Mouse (Mus musculus) testis, adult 2 months (tissue): Measurements from ENCODE around the gene D430041D05Rik.

ENCODE experiments used
- CTCF ChIP-seq: fragments of 200-500 bp; IDR thresholded peaks from 2 replicates; pipeline ENCODE4 v1.5.1; 2012; ENCODE audit warnings: low read depth, mild to moderate bottlenecking, inconsistent platforms, low read length, moderate library complexity; ENCODE audit not compliant: control insufficient read depth, insufficient read depth, insufficient replicate concordance
- POLR2A ChIP-seq: fragments of 200-500 bp; IDR thresholded peaks from 2 replicates; pipeline ENCODE4 v1.6.1; 2012; ENCODE audit warnings: low read depth, mild to moderate bottlenecking, inconsistent platforms, low read length, moderate library complexity; ENCODE audit not compliant: control insufficient read depth

GRCm38 (mm10) chr2:104150608-104151397, 260.0 kb downstream of the D430041D05Rik start:
- TF ChIP-seq CTCF (no peak), POLR2A (no peak)
